Mouse (Mus musculus) testis, adult 2 months (tissue): ENCODE results near the gene Cep57l1. TPM values are rescaled to one million over a fixed set of nuclear protein-coding genes. Genes with fewer than 3 reads are reported as not detected.
A peak's percentile ranks its signal among the peaks of the same experiment; 100 is the strongest.
"Not testable (repeated sequence)": the region's sequence is repeated elsewhere in the genome, so short reads cannot be mapped to it uniquely, and the experiment has no call there.

Experiments
- H3K27ac ChIP-seq: fragments of 200-500 bp; 2 replicates; pipeline ENCODE4 v1.5.1; 2012; ENCODE audit warnings: low read depth, low read length; ENCODE audit not compliant: control insufficient read depth, insufficient read depth
- H3K27me3 ChIP-seq: fragments of 200-500 bp; 2 replicates; pipeline ENCODE4 v1.6.1; 2012; ENCODE audit warnings: mild to moderate bottlenecking, low read length, moderate library complexity; ENCODE audit not compliant: control insufficient read depth, insufficient read depth
- H3K36me3 ChIP-seq: fragments of 200-500 bp; 2 replicates; pipeline ENCODE4 v1.6.1; 2012; ENCODE audit warnings: mild to moderate bottlenecking, low read length; ENCODE audit not compliant: control insufficient read depth, insufficient read depth
- H3K4me1 ChIP-seq: fragments of 200-500 bp; 2 replicates; pipeline ENCODE4 v1.6.1; 2012; ENCODE audit warnings: low read length; ENCODE audit not compliant: control insufficient read depth, insufficient read depth
- H3K4me3 ChIP-seq: fragments of 200-500 bp; 2 replicates; pipeline ENCODE4 v1.5.1; 2012; ENCODE audit warnings: low read depth, mild to moderate bottlenecking, low read length, moderate library complexity, mixed read lengths; ENCODE audit not compliant: control insufficient read depth
- CTCF ChIP-seq: fragments of 200-500 bp; IDR thresholded peaks from 2 replicates; pipeline ENCODE4 v1.5.1; 2012; ENCODE audit warnings: low read depth, mild to moderate bottlenecking, inconsistent platforms, low read length, moderate library complexity; ENCODE audit not compliant: control insufficient read depth, insufficient read depth, insufficient replicate concordance
- POLR2A ChIP-seq: fragments of 200-500 bp; IDR thresholded peaks from 2 replicates; pipeline ENCODE4 v1.6.1; 2012; ENCODE audit warnings: low read depth, mild to moderate bottlenecking, inconsistent platforms, low read length, moderate library complexity; ENCODE audit not compliant: control insufficient read depth
- polyA plus RNA-seq: library from polyadenylated mRNA; depleted of rRNA; stranded (reverse); fragments of >200 nt; gene quantifications from 2 replicates; pipeline ENCODE4 v1.2.3, GENCODE M21; 2012

The Cep57l1 gene
- polyA plus RNA-seq, 1 experiment = 18.9 TPM

DNA sequence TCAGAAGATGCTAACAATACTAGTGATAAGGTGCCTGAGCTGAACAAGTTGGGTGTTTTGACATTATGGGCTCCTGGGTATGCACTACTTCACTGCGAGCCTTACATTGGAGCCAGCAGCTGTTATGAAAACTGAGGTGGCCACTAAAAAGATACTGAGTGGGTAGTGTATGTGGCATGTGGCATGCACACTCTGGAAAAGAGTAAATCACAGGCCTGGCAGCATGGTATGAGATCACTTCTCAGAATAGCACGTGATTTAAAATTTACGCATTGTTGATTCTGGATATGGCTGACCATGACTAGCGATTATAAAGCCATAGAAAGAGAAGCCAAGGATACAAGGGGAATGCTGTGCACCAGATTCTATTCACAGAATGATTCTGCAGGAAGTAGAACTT is 20.8 kb upstream of the Cep57l1 start:
- Histone ChIP-seq H3K27me3 (no peaks in the 10 kb centered on the region), H3K36me3 (no peaks in the 10 kb centered on the region), H3K27ac (no peak overlapping the region), H3K4me1 (no peaks in the 10 kb centered on the region), H3K4me3 (no peak overlapping the region)
- TF ChIP-seq POLR2A (no peak), CTCF (no peak)

DNA sequence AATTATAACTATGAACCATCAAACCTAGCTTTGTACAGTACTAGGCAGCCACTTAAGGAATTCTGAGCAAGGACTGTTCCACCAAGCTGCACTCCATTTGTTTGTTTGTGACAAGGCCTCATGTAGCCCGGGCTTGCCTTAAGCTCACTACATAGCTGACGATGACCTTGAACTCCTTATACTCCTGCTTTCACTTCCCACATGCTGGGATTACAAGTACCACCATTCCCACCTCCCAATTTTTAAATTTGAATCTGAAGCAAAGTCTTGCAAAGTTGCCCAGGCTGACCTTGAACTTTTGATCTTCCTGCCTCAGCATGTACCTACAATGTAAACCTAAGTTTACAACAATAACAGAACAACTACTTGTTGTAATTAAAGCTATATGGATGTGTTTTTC is 20.3 kb upstream of the Cep57l1 start:
- H3K4me1 ChIP-seq = no peaks in the 10 kb centered on the region
- no peaks in the 10 kb centered on the region for H3K36me3 ChIP-seq
- H3K27ac ChIP-seq = no peak overlapping the region
- H3K27me3 ChIP-seq = no peaks in the 10 kb centered on the region
- H3K4me3 ChIP-seq = no peak overlapping the region
- TF ChIP-seq CTCF = no peak
- TF ChIP-seq POLR2A = no peak

DNA sequence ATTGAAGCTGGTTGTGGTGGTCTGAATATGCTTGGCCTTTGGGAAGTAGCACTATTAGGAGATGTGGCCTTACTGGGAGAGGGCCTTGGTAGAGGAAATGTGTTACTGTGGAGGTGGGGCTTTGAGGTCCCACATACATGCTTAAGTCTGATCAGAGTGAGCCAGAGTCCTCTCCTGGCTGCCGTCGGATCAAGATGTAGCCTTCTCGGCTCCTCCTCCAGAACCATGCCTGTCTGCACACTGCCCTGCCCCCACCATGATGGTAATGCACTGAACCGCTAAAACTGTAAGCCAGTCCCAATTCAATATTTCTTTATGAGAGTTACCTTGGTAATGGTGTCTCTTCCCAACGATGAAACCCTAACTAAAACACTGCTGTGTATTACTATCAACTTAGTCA is 19.5 kb upstream of the Cep57l1 start:
- Histone ChIP-seq H3K27me3 (no peaks in the 10 kb centered on the region), H3K4me3 (no peak overlapping the region), H3K27ac (no peak overlapping the region), H3K4me1 (no peaks in the 10 kb centered on the region), H3K36me3 (no peaks in the 10 kb centered on the region)
- TF ChIP-seq CTCF (no peak), POLR2A (no peak)

DNA sequence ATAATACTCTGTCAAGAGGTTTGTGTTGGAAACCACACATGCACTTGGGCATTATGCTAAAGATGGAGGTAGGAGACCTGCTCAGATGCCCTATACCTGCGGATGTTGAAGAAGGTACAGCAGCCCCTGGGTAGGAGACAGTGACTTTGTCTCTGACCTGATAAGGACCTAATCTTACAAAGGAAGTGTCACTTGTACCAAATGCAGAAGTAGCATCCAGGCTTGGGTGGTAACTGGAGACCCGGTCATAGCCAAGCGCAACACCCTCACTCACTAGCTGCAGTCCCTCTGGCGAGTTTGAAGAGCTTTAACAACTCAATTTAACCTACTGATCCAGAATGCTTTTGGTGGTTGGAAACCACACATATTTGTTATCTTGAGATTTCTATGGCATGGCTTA is 18.1 kb upstream of the Cep57l1 start:
- H3K27ac ChIP-seq = no peak overlapping the region
- H3K4me1 ChIP-seq = no peaks in the 10 kb centered on the region
- H3K27me3 ChIP-seq = no peaks in the 10 kb centered on the region
- H3K4me3 ChIP-seq = no peak overlapping the region
- H3K36me3 ChIP-seq = no peaks in the 10 kb centered on the region
- no peak for TF ChIP-seq POLR2A
- TF ChIP-seq CTCF = no peak

DNA sequence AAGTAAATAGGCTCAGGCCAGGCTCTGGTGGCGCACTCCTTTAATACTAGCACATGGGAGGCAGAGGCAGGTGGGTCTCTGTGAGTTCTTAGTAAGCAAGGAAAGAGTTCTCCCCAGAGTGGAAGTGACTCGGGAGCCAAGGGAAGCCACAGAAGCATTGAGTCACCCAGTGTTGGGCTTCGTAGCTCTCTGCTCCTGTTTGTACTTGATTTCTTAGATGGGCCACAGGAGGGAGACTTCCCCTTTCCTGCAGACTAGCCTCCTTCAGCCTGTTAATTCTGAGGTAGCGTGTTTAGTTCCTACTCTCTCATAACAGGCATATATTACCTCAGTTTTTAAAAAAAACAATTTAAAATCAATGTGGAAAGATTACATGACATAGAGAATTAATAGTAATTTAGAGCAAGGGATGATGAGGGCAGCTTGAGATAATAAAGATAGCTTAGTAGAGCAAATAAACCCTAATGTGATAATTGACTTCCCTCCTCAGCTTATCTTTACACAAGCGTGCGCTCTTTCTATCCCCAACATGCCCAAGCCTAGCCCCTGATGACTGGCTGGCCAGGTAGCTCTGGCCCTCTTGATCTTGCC is 16.9 kb upstream of the Cep57l1 start:
- no peaks in the 10 kb centered on the region for H3K36me3 ChIP-seq
- TF ChIP-seq POLR2A (no peak), CTCF (no peak)
- H3K4me1 ChIP-seq = no peaks in the 10 kb centered on the region
- no peak overlapping the region for H3K4me3 ChIP-seq
- peak overlapping the region; percentile 18; the same call in 1 of the 2 replicates for H3K27ac ChIP-seq
- no peaks in the 10 kb centered on the region for H3K27me3 ChIP-seq

DNA sequence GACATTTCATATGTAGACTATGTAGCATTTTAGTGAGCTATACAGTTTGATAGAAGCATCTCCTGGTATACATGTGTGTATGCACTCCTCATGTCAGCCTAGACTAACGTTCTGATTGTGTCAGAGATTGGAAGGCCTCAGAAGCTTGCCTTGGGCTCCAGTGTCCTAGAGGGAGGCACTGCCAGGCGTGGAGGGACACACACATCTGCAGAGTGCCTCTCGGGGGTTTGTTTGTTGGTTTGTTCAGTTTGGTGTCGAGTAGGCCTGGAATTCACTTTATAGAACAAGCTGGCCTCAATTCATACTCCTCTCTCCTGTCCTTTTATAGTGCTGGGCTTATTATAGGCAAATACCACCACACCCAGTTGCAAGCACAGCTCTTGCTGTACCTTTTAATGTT is 16.3 kb upstream of the Cep57l1 start:
- Histone ChIP-seq H3K27ac (no peak overlapping the region; the same call in 1 of the 2 replicates), H3K36me3 (no peaks in the 10 kb centered on the region), H3K27me3 (no peaks in the 10 kb centered on the region), H3K4me3 (no peak overlapping the region), H3K4me1 (no peaks in the 10 kb centered on the region)
- no peak for TF ChIP-seq CTCF
- no peak for TF ChIP-seq POLR2A

DNA sequence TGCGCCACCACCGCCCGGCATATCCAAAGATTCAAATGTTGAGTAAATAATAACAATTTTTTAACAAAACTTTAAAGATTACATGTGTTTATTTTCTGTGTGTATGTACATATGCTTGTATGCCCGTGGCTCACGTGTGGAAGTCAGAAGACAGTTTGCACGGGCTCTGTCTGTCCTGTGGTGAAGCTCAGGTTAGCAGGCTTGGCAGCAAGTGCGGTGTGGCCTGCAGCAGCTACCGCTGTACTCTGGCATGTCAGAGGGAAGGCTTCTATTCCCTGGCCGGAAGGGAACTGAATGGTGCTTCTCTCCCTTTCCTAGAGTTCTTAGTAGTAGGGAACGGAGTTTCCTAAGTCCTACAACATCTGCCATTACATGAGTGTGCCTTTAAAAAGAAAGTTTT is 15.4 kb upstream of the Cep57l1 start:
- Histone ChIP-seq H3K4me3 (no peak overlapping the region), H3K27me3 (no peaks in the 10 kb centered on the region), H3K36me3 (no peaks in the 10 kb centered on the region), H3K27ac (no peak overlapping the region), H3K4me1 (no peaks in the 10 kb centered on the region)
- TF ChIP-seq CTCF (no peak), POLR2A (no peak)

DNA sequence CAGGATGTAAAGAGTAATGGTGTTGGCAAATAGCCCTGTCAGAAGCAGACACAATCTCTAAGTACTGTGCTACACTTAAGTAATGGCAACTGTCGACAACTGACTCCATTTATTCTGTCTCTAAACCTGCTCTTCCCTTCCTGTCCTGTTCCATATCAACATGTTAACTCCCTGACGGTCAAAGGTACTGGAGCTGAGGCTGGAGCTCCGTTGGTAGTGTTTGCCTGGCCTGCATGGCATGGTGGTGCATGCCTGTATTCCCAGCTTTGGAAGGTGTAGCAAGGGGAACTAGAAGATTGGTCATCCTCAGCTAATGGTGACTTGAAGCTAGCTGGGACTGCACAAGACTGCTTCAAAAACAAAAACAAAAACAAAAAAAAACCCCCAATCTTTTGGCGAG is 14.2 kb upstream of the Cep57l1 start:
- H3K27me3 ChIP-seq = no peaks in the 10 kb centered on the region
- no peaks in the 10 kb centered on the region for H3K4me1 ChIP-seq
- no peak overlapping the region for H3K27ac ChIP-seq
- H3K4me3 ChIP-seq = no peak overlapping the region
- TF ChIP-seq POLR2A (no peak), CTCF (no peak)
- H3K36me3 ChIP-seq = no peaks in the 10 kb centered on the region

DNA sequence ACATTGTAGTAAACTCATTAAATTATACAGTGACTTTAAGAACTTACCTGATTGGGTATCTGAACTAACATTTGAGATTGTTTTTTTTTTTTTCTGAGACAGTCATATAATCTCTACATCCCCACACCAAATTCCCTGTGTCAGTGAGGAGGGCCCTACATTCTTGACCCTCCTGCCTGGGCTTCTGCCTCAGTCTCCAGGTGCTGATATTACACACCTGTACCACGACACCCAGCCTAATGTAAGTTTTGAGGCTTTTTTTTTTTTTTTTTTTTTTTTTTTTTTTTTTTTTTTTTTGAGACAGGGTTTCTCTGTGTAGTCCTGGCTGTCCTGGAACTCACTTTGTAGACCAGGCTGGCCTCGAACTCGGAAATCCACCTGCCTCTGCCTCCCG is 13.6 kb upstream of the Cep57l1 start:
- not testable (repeated sequence) for H3K27ac ChIP-seq, H3K27me3 ChIP-seq, H3K36me3 ChIP-seq, H3K4me1 ChIP-seq, H3K4me3 ChIP-seq
